Mouse (Mus musculus): ENCODE data around the gene Snx7. TPM values are rescaled to one million over a fixed set of nuclear protein-coding genes. Genes with fewer than 3 reads are reported as not detected.
A peak's percentile ranks its signal among the peaks of the same experiment; 100 is the strongest.

Snx7 gene
- polyA plus RNA-seq, 1 experiment from 2014 or later = 19.0 TPM

GRCm38 (mm10) chr3:117853729-117854128 is 15.0 kb downstream of the Snx7 start:
- Histone ChIP-seq H3K4me1 (replicated peaks) (no peaks in the 10 kb centered on the region), H3K27ac (replicated peaks) (no peak overlapping the region), H3K9me3 (no peaks in the 10 kb centered on the region), H3K4me3 (no peak overlapping the region), H3K4me2 (no peak overlapping the region), H3K9ac (no peak overlapping the region), H3K36me3 (no peaks in the 10 kb centered on the region), H3K27me3 (no peaks in the 10 kb centered on the region)
- WGBS = 85% methylated on average over 3 of the region's 3 CpGs
- ATAC-seq (ENCODE audit: low read depth) = no peak

GRCm38 (mm10) chr3:117852054-117852361 is 16.7 kb downstream of the Snx7 start:
- no peak overlapping the region for H3K4me2 ChIP-seq
- H3K27me3 ChIP-seq = no peaks in the 10 kb centered on the region
- 60% methylated on average over 3 of the region's 3 CpGs for WGBS
- no peaks in the 10 kb centered on the region for H3K36me3 ChIP-seq
- no peaks in the 10 kb centered on the region for H3K4me1 ChIP-seq (replicated peaks)
- no peak overlapping the region for H3K9ac ChIP-seq
- peak; percentile 23; the same call in 1 of the 2 replicates for ATAC-seq (ENCODE audit: low read depth)
- H3K9me3 ChIP-seq = no peaks in the 10 kb centered on the region
- peak overlapping the region; percentile 38; the same call in 1 of the 2 replicates for H3K27ac ChIP-seq (replicated peaks)
- no peak overlapping the region for H3K4me3 ChIP-seq

- H3K4me3 ChIP-seq = no peak overlapping the region
- no peaks in the 10 kb centered on the region for H3K36me3 ChIP-seq
- H3K4me1 ChIP-seq (replicated peaks) = no peaks in the 10 kb centered on the region
- WGBS = 63% methylated on average over 18 of the region's 18 CpGs
- no peak overlapping the region for H3K4me2 ChIP-seq
- H3K27me3 ChIP-seq = no peaks in the 10 kb centered on the region
- H3K9ac ChIP-seq = no peak overlapping the region
- ATAC-seq (ENCODE audit: low read depth) = peak; percentile 40; the same call in 1 of the 2 replicates
- H3K9me3 ChIP-seq = no peaks in the 10 kb centered on the region
- H3K27ac ChIP-seq (replicated peaks) = peak overlapping the region; percentile 38; the same call in 1 of the 2 replicates
Measured at GRCm38 (mm10) chr3:117851278-117852053, 17.3 kb downstream of the Snx7 start.

GRCm38 (mm10) chr3:117848866-117849265 is 19.9 kb downstream of the Snx7 start:
- Histone ChIP-seq H3K36me3 (no peaks in the 10 kb centered on the region), H3K4me1 (replicated peaks) (no peaks in the 10 kb centered on the region), H3K4me3 (no peak overlapping the region), H3K9me3 (no peaks in the 10 kb centered on the region), H3K27me3 (no peaks in the 10 kb centered on the region), H3K4me2 (no peak overlapping the region), H3K9ac (no peak overlapping the region), H3K27ac (replicated peaks) (no peak overlapping the region; the same call in 1 of the 2 replicates)
- 76% methylated on average over 6 of the region's 6 CpGs for WGBS
- no peak for ATAC-seq (ENCODE audit: low read depth)

- 90% methylated on average over 1 of the region's 1 CpGs for WGBS
Measured at GRCm38 (mm10) chr3:117842658-117843057, 26.1 kb downstream of the Snx7 start.

GRCm38 (mm10) chr3:117839867-117840545 is 28.7 kb downstream of the Snx7 start:
- Histone ChIP-seq H3K27me3 (no peaks in the 10 kb centered on the region), H3K9ac (no peak overlapping the region), H3K36me3 (no peaks in the 10 kb centered on the region), H3K4me1 (replicated peaks) (no peaks in the 10 kb centered on the region), H3K4me3 (no peak overlapping the region), H3K4me2 (no peak overlapping the region), H3K27ac (replicated peaks) (no peak overlapping the region), H3K9me3 (no peaks in the 10 kb centered on the region)
- 77% methylated on average over 12 of the region's 12 CpGs for WGBS
- ATAC-seq (ENCODE audit: low read depth) = no peak

More at GRCm38 (mm10) chr3:117842658-117843057, 26.1 kb downstream of the Snx7 start:
- Histone ChIP-seq H3K27ac (replicated peaks) (no peak overlapping the region), H3K4me3 (no peak overlapping the region), H3K36me3 (no peaks in the 10 kb centered on the region), H3K4me1 (replicated peaks) (no peaks in the 10 kb centered on the region), H3K27me3 (no peaks in the 10 kb centered on the region), H3K9ac (no peak overlapping the region), H3K4me2 (no peak overlapping the region), H3K9me3 (no peaks in the 10 kb centered on the region)
- no peak for ATAC-seq (ENCODE audit: low read depth)

- H3K27me3 ChIP-seq = no peaks in the 10 kb centered on the region
- H3K9me3 ChIP-seq = no peaks in the 10 kb centered on the region
- no peak overlapping the region for H3K9ac ChIP-seq
- no peak overlapping the region for H3K4me2 ChIP-seq
- no peaks in the 10 kb centered on the region for H3K4me1 ChIP-seq (replicated peaks)
- ATAC-seq (ENCODE audit: low read depth) = no peak
- H3K4me3 ChIP-seq = no peak overlapping the region
- H3K36me3 ChIP-seq = no peaks in the 10 kb centered on the region
- WGBS = 57% methylated on average over 3 of the region's 3 CpGs
- no peak overlapping the region for H3K27ac ChIP-seq (replicated peaks)
Measured at GRCm38 (mm10) chr3:117838020-117838419, 30.7 kb downstream of the Snx7 start.

GRCm38 (mm10) chr3:117826486-117827200 is 42.1 kb downstream of the Snx7 start:
- 60% methylated on average over 6 of the region's 6 CpGs for WGBS
- Histone ChIP-seq H3K36me3 (no peaks in the 10 kb centered on the region), H3K4me3 (no peak overlapping the region), H3K27me3 (no peaks in the 10 kb centered on the region), H3K4me1 (replicated peaks) (peaks cover 7% of the 10 kb centered on the region), H3K27ac (replicated peaks) (no peak overlapping the region), H3K9me3 (no peaks in the 10 kb centered on the region), H3K9ac (no peak overlapping the region), H3K4me2 (no peak overlapping the region)
- ATAC-seq (ENCODE audit: low read depth) = peak; percentile 91

GRCm38 (mm10) chr3:117823218-117823617 is 45.5 kb downstream of the Snx7 start:
- Histone ChIP-seq H3K4me3 (no peak overlapping the region), H3K4me1 (replicated peaks) (peaks cover 7% of the 10 kb centered on the region), H3K27ac (replicated peaks) (no peak overlapping the region), H3K27me3 (no peaks in the 10 kb centered on the region), H3K4me2 (no peak overlapping the region), H3K9ac (no peak overlapping the region), H3K9me3 (no peaks in the 10 kb centered on the region), H3K36me3 (no peaks in the 10 kb centered on the region)
- 90% methylated on average over 3 of the region's 3 CpGs for WGBS
- ATAC-seq (ENCODE audit: low read depth) = no peak

GRCm38 (mm10) chr3:117817635-117818034 is 51.1 kb downstream of the Snx7 start:
- Histone ChIP-seq H3K4me2 (no peak overlapping the region), H3K9ac (no peak overlapping the region), H3K27ac (replicated peaks) (no peak overlapping the region), H3K9me3 (no peaks in the 10 kb centered on the region), H3K4me3 (no peak overlapping the region), H3K27me3 (no peaks in the 10 kb centered on the region), H3K4me1 (replicated peaks) (no peaks in the 10 kb centered on the region), H3K36me3 (no peaks in the 10 kb centered on the region)
- ATAC-seq (ENCODE audit: low read depth) = no peak
- WGBS = 94% methylated on average over 1 of the region's 1 CpGs

GRCm38 (mm10) chr3:117814218-117814617 is 54.5 kb downstream of the Snx7 start:
- H3K4me1 ChIP-seq (replicated peaks) = no peaks in the 10 kb centered on the region
- H3K27me3 ChIP-seq = no peaks in the 10 kb centered on the region
- H3K9me3 ChIP-seq = no peaks in the 10 kb centered on the region
- H3K36me3 ChIP-seq = no peaks in the 10 kb centered on the region
- H3K4me3 ChIP-seq = no peak overlapping the region
- H3K4me2 ChIP-seq = no peak overlapping the region
- no peak for ATAC-seq (ENCODE audit: low read depth)
- no peak overlapping the region for H3K27ac ChIP-seq (replicated peaks)
- WGBS = 82% methylated on average over 2 of the region's 2 CpGs
- H3K9ac ChIP-seq = no peak overlapping the region

- Histone ChIP-seq H3K9ac (no peak overlapping the region), H3K4me3 (no peak overlapping the region), H3K36me3 (no peaks in the 10 kb centered on the region), H3K27ac (replicated peaks) (no peak overlapping the region), H3K9me3 (no peaks in the 10 kb centered on the region), H3K4me1 (replicated peaks) (no peaks in the 10 kb centered on the region), H3K27me3 (no peaks in the 10 kb centered on the region), H3K4me2 (no peak overlapping the region)
- no peak for ATAC-seq (ENCODE audit: low read depth)
- 71% methylated on average over 4 of the region's 4 CpGs for WGBS
Measured at GRCm38 (mm10) chr3:117812135-117812534, 56.6 kb downstream of the Snx7 start.

Data from neural tube, embryonic 13.5 days (tissue).